Mouse (Mus musculus) stomach, embryonic 14.5 days (tissue): ENCODE measurements around the gene Comp. TPM values are rescaled to one million over a fixed set of nuclear protein-coding genes. Genes with fewer than 3 reads are reported as not detected.
A peak's percentile ranks its signal among the peaks of the same experiment; 100 is the strongest.

ENCODE experiments used
- ATAC-seq: fragments of 200-750 bp; cut with Nextera tagmentation; 2 replicates; pipeline ENCODE4 v1.8.0; 2017; ENCODE audit warnings: low read depth, moderate TSS enrichment; ENCODE audit not compliant: insufficient number of reproducible peaks, insufficient read depth, low FRiP score
- H3K27ac ChIP-seq: fragments of 300-500 bp; sonication (generic); 2 replicates; pipeline ENCODE4 v1.5.1; 2014; ENCODE audit warnings: mild to moderate bottlenecking, low read length, moderate library complexity, mixed read lengths
- H3K27me3 ChIP-seq: fragments of 300-500 bp; sonication (generic); 2 replicates; pipeline ENCODE4 v1.6.1; 2014; ENCODE audit warnings: low read length, control low read depth, mixed read lengths; ENCODE audit not compliant: control insufficient read depth, insufficient read depth
- H3K36me3 ChIP-seq: fragments of 300-500 bp; sonication (generic); 2 replicates; pipeline ENCODE4 v1.6.1; 2014; ENCODE audit warnings: mild to moderate bottlenecking, control low read depth, low read length, moderate library complexity, mixed read lengths; ENCODE audit not compliant: control insufficient read depth, insufficient read depth
- H3K4me1 ChIP-seq: fragments of 300-500 bp; sonication (generic); 2 replicates; pipeline ENCODE4 v1.6.1; 2014; ENCODE audit warnings: low read length, control low read depth, mixed read lengths; ENCODE audit not compliant: control insufficient read depth, insufficient read depth
- H3K4me2 ChIP-seq: fragments of 300-500 bp; sonication (generic); replicated peaks from 2 replicates; pipeline ENCODE4 v1.6.1; 2014; ENCODE audit warnings: low read depth, low read length, control low read depth
- H3K4me3 ChIP-seq: fragments of 300-500 bp; sonication (generic); 2 replicates; pipeline ENCODE4 v1.5.1; 2014; ENCODE audit warnings: low read depth, low read length, control low read depth
- H3K9ac ChIP-seq: fragments of 300-500 bp; sonication (generic); replicated peaks from 2 replicates; pipeline ENCODE4 v1.6.1; 2014; ENCODE audit warnings: low read depth, mild to moderate bottlenecking, control low read depth, low read length, moderate library complexity, mixed read lengths
- H3K9me3 ChIP-seq: fragments of 300-500 bp; sonication (generic); 2 replicates; pipeline ENCODE4 v1.6.1; 2016; ENCODE audit warnings: low read depth, low read length, control low read depth; ENCODE audit not compliant: control insufficient read depth
- WGBS: fragments of 180-500 bp; shearing (Covaris S2); extraction: QIAGEN DNeasy Blood & Tissue Kit; methylation state at CpG from one replicate; pipeline ENCODE4 v1.1.7; 2014; 5-methylcytosine and 5-hydroxymethylcytosine counted together
- polyA plus RNA-seq: library from polyadenylated mRNA; unstranded; fragments of >200 nt; fragmentation: Nextera tagmentation; extraction: Ambion mirVana; gene quantifications from 2 replicates; pipeline ENCODE4 v1.2.1, GENCODE M21; 2014

Comp gene
- polyA plus RNA-seq, 1 experiment from 2014 or later, result 0.38 TPM

DNA sequence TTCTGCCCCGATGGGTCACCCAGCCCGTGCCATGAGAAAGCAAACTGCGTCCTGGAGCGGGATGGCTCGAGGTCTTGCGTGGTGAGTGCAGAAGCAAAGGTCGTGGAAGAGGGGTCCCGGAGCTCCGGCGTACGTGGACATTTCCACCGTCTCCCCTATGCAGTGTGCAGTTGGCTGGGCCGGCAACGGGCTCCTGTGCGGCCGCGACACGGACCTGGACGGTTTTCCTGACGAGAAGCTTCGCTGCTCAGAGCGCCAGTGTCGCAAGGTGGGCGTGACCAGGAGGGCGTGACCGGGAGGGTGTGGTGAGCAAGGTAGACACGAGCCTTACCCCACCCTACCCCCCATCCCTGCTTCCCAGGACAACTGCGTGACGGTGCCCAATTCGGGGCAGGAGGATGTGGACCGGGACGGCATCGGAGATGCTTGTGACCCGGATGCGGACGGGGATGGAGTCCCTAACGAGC lies 3.0 kb downstream of the Comp start:
- Histone ChIP-seq H3K9ac (no peak overlapping the region), H3K27me3 (peaks cover 64% of the 10 kb centered on the region), H3K27ac (no peak overlapping the region), H3K9me3 (no peaks in the 10 kb centered on the region), H3K4me2 (no peak overlapping the region), H3K4me1 (peaks cover 10% of the 10 kb centered on the region; the same call in 1 of the 2 replicates), H3K4me3 (peak overlapping the region; percentile 4; the same call in 1 of the 2 replicates), H3K36me3 (no peaks in the 10 kb centered on the region)
- peak; percentile 11; the same call in 1 of the 2 replicates for ATAC-seq
- WGBS, result 10% methylated on average over 37 of the region's 37 CpGs

DNA sequence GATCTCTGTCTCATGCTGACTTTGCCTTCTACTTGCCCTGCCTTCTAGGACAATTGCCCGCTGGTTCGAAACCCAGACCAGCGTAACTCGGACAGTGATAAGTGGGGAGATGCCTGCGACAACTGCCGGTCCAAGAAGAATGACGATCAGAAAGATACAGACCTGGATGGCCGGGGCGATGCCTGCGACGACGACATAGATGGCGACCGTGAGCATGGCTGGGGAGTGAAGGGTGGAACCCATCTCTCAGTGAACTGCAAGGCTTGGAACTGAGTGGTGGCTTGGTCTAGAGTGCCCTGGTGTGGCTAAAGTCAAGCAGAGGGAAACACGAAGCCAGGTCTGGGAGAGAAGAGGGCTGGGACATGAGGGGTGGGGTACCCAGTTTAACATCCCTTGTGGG lies 3.7 kb downstream of the Comp start:
- peaks cover 10% of the 10 kb centered on the region; the same call in 1 of the 2 replicates for H3K4me1 ChIP-seq
- no peak overlapping the region for H3K27ac ChIP-seq
- 17% methylated on average over 15 of the region's 15 CpGs for WGBS
- no peak overlapping the region for H3K9ac ChIP-seq
- no peak overlapping the region for H3K4me2 ChIP-seq
- peaks cover 59% of the 10 kb centered on the region for H3K27me3 ChIP-seq
- H3K9me3 ChIP-seq, result no peaks in the 10 kb centered on the region
- H3K36me3 ChIP-seq, result no peaks in the 10 kb centered on the region
- no peak overlapping the region for H3K4me3 ChIP-seq
- no peak for ATAC-seq

DNA sequence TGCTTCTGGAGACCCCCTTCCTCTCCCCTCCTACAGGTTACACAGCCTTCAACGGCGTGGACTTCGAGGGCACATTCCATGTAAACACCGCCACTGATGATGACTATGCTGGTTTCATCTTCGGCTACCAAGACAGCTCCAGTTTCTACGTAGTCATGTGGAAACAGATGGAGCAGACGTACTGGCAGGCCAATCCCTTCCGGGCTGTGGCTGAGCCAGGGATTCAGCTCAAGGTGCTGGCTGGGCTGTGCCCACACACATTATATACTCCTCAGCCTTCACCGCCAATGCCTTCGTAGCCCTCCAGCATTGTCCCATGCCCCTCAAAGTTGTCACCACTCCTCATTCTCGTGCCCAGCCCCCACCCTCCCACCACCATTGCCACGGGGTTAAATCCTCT lies 6.7 kb downstream of the Comp start:
- no peak for ATAC-seq
- H3K9ac ChIP-seq, result no peak overlapping the region
- WGBS, result 81% methylated on average over 12 of the region's 12 CpGs

DNA sequence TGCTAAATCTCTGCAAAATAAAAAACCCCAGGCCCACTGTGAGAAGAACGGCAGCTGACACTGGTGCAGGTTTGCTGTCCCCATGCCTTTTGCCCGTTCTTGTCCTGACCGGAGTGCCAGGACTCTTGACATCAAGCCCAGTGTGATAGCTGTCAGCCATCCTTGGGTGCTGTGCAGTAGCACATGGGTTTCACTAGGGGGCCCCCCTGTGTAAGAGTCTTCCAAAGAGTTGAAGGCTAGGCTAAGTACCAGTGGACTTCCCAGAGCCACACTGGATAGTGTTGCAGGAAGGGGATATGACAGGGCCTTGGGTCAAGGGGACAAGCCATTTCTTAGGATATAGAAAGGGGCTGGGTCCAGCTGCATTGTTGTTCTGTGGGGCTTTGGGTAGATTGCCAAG lies 9.9 kb downstream of the Comp start:
- no peaks in the 10 kb centered on the region for H3K27me3 ChIP-seq
- no peak overlapping the region for H3K4me2 ChIP-seq
- WGBS, result 50% methylated on average over 3 of the region's 3 CpGs
- no peaks in the 10 kb centered on the region for H3K4me1 ChIP-seq
- H3K9ac ChIP-seq, result no peak overlapping the region
- H3K9me3 ChIP-seq, result no peaks in the 10 kb centered on the region
- ATAC-seq, result peak; percentile 60; the same call in 1 of the 2 replicates
- H3K27ac ChIP-seq, result no peak overlapping the region
- no peak overlapping the region for H3K4me3 ChIP-seq
- peaks cover 22% of the 10 kb centered on the region for H3K36me3 ChIP-seq

More for the DNA sequence above, 6.7 kb downstream of the Comp start:
- H3K27me3 ChIP-seq, result peaks cover 29% of the 10 kb centered on the region
- no peak overlapping the region for H3K27ac ChIP-seq
- no peak overlapping the region for H3K4me3 ChIP-seq
- H3K9me3 ChIP-seq, result no peaks in the 10 kb centered on the region
- no peaks in the 10 kb centered on the region for H3K4me1 ChIP-seq
- H3K36me3 ChIP-seq, result 0 out of 2 replicates have a peak, but pooled peaks cover 3% of the 10 kb centered on the region
- no peak overlapping the region for H3K4me2 ChIP-seq

DNA sequence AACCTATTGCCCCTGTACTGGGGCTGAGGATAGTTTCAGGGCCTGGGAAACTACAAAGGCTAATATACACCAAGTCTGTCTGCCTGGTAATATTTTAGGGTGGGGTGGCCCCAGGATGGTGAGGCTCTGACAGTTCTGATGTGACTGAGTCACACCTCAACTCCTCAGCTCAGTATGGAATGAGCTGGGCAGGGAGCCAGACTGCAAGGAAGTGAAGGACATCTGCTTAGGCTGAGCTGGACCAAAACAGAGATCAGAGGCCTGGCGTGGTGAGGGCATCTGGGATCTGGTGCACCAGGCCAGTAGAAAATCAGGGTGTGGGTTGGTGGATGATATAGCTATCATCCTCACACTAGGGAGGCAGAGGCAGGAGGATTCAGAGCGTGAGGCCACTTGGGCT lies 16.3 kb downstream of the Comp start:
- no peak overlapping the region for H3K9ac ChIP-seq
- no peak overlapping the region for H3K27ac ChIP-seq
- no peak overlapping the region for H3K4me2 ChIP-seq
- ATAC-seq, result no peak
- H3K4me3 ChIP-seq, result no peak overlapping the region
- peaks cover 29% of the 10 kb centered on the region for H3K36me3 ChIP-seq
- H3K4me1 ChIP-seq, result no peaks in the 10 kb centered on the region
- no peaks in the 10 kb centered on the region for H3K27me3 ChIP-seq
- 88% methylated on average over 2 of the region's 2 CpGs for WGBS
- H3K9me3 ChIP-seq, result no peaks in the 10 kb centered on the region

DNA sequence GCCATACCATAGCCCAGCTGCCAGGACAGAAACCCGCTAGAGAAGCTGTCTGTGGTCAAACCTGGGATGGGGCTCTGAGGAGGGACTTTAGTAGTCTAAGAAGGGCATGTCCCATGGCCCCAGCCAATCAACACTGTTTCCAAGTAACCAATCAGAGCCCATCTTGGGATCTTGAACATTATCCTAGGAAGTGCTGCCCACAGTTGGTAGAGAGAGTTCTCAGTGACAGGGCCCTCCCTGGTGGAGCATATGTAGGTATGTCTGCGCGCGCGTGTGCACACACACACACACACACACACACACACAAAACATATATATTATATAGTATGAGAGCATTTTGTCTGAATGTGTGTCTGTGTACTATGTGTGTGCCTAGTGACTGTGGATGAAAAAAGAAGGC lies 19.7 kb downstream of the Comp start:
- Histone ChIP-seq H3K36me3 (peaks cover 10% of the 10 kb centered on the region; the same call in 1 of the 2 replicates), H3K27ac (no peak overlapping the region), H3K4me2 (no peak overlapping the region), H3K9ac (no peak overlapping the region), H3K9me3 (no peaks in the 10 kb centered on the region), H3K4me1 (no peaks in the 10 kb centered on the region), H3K4me3 (no peak overlapping the region), H3K27me3 (no peaks in the 10 kb centered on the region)
- no peak for ATAC-seq
- 84% methylated on average over 5 of the region's 5 CpGs for WGBS

DNA sequence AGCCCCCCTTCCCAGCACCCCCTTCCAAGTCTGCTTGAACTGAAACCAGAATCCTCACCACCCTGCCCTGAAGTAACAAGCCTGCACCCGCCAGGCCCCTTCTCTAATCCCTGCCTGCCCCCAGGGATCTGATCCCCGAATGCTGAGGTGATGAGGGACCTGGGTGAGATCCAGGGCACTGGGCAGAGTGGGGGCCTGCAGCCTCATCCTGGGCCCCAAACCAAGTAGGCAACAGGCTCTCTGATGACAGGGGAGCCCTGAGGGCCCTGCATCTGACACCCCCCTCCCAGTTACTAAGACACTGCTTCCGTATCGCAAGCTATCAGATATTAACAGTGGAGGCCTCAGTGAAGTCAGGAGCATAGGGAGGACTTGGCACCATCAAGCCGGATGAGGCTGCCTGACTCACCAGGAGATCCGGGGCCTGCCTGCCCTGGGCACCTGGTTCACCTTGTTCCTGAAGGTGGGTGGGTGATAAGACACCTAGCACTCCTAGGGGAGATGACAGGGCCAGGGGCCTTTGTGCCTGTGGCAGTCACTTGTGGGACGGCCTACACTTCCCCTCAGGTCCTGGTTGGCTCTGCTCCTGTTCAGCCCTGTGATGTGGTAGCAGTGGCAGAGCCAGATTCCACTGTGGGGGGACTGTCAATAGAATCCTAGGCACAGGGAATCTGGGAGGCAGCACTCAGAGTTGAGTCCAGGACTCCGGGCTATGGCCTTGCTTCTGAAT lies 21.1 kb downstream of the Comp start:
- no peak for ATAC-seq
- 88% methylated on average over 8 of the region's 8 CpGs for WGBS
- peaks cover 10% of the 10 kb centered on the region; the same call in 1 of the 2 replicates for H3K36me3 ChIP-seq

DNA sequence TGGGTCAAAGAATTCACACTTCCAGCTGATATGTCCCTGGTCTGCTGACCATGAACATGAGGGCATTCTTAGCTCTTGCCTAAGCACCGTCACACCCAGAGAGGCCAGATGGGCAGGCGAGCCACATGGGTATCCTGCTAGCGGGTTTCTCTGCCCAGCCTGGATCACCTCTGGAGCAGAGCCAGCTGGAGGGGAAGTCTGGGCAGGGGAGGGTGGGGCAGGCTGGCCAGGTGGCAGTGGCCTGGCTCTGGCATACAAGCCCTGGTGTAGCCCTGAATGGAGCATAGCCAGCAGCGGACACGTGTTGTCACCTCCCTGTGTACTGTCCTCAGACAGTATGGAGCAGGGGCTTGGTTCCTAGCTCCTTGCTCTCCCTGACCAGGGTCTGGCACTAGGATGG lies 22.3 kb downstream of the Comp start:
- 82% methylated on average over 5 of the region's 5 CpGs for WGBS
- no peak overlapping the region for H3K4me2 ChIP-seq
- no peak overlapping the region for H3K27ac ChIP-seq
- no peak overlapping the region for H3K4me3 ChIP-seq
- H3K36me3 ChIP-seq, result peaks cover 11% of the 10 kb centered on the region
- no peaks in the 10 kb centered on the region for H3K27me3 ChIP-seq
- no peaks in the 10 kb centered on the region for H3K4me1 ChIP-seq
- H3K9me3 ChIP-seq, result no peaks in the 10 kb centered on the region
- ATAC-seq, result no peak
- no peak overlapping the region for H3K9ac ChIP-seq

More for the DNA sequence above, 21.1 kb downstream of the Comp start:
- Histone ChIP-seq H3K27me3 (no peaks in the 10 kb centered on the region), H3K4me2 (no peak overlapping the region), H3K9me3 (no peaks in the 10 kb centered on the region), H3K27ac (no peak overlapping the region), H3K4me3 (no peak overlapping the region), H3K9ac (no peak overlapping the region), H3K4me1 (no peaks in the 10 kb centered on the region)
